Mouse (Mus musculus) intestine, embryonic 14.5 days (tissue): ENCODE measurements around the gene Dnajc7. TPM values are rescaled to one million over a fixed set of nuclear protein-coding genes. Genes with fewer than 3 reads are reported as not detected.
A peak's percentile ranks its signal among the peaks of the same experiment; 100 is the strongest.

Source experiments
- ATAC-seq: fragments of 200-750 bp; cut with Nextera tagmentation; replicated peaks from 2 replicates; pipeline ENCODE4 v1.8.0; 2017; ENCODE audit warnings: low read depth, moderate number of reproducible peaks, moderate TSS enrichment, moderate library complexity; ENCODE audit not compliant: low FRiP score, low TSS enrichment
- DNase-seq: peaks from one replicate; pipeline ENCODE4 v3.0.0-alpha.2; 2018; ENCODE audit warnings: low spot score
- H3K27ac ChIP-seq: fragments of 300-500 bp; sonication (generic); 2 replicates; pipeline ENCODE4 v1.5.1; 2014; ENCODE audit warnings: low read depth, mild to moderate bottlenecking, control low read depth
- H3K27me3 ChIP-seq: fragments of 300-500 bp; sonication (generic); replicated peaks from 2 replicates; pipeline ENCODE4 v1.6.1; 2014; ENCODE audit warnings: low read length, control low read depth; ENCODE audit not compliant: control insufficient read depth, insufficient read depth
- H3K36me3 ChIP-seq: fragments of 300-500 bp; sonication (generic); 2 replicates; pipeline ENCODE4 v1.6.1; 2014; ENCODE audit warnings: low read length, control low read depth; ENCODE audit not compliant: control insufficient read depth, insufficient read depth
- H3K4me1 ChIP-seq: fragments of 300-500 bp; sonication (generic); replicated peaks from 2 replicates; pipeline ENCODE4 v1.6.1; 2014; ENCODE audit warnings: low read length, control low read depth, mixed read lengths; ENCODE audit not compliant: control insufficient read depth, insufficient read depth
- H3K4me2 ChIP-seq: fragments of 300-500 bp; sonication (generic); 2 replicates; pipeline ENCODE4 v1.6.1; 2014; ENCODE audit warnings: low read length
- H3K4me3 ChIP-seq: fragments of 300-500 bp; sonication (generic); 2 replicates; pipeline ENCODE4 v1.5.1; 2014; ENCODE audit warnings: low read depth, low read length, control low read depth, mixed read lengths
- H3K9ac ChIP-seq: fragments of 300-500 bp; sonication (generic); 2 replicates; pipeline ENCODE4 v1.6.1; 2014; ENCODE audit warnings: mild to moderate bottlenecking, low read length
- H3K9me3 ChIP-seq: fragments of 300-500 bp; sonication (generic); 2 replicates; pipeline ENCODE4 v1.6.1; 2016; ENCODE audit warnings: low read length, control low read depth; ENCODE audit not compliant: control insufficient read depth
- WGBS: fragments of 180-500 bp; shearing (Covaris S2); extraction: QIAGEN DNeasy Blood & Tissue Kit; methylation state at CpG from one replicate; pipeline ENCODE4 v1.1.7; 2014; 5-methylcytosine and 5-hydroxymethylcytosine counted together
- polyA plus RNA-seq: library from polyadenylated mRNA; unstranded; fragments of >200 nt; fragmentation: Nextera tagmentation; extraction: Ambion mirVana; gene quantifications from 2 replicates; pipeline ENCODE4 v1.2.1, GENCODE M21; 2014

The Dnajc7 gene
- polyA plus RNA-seq, 1 experiment from 2014 or later = 61.7 TPM

DNA sequence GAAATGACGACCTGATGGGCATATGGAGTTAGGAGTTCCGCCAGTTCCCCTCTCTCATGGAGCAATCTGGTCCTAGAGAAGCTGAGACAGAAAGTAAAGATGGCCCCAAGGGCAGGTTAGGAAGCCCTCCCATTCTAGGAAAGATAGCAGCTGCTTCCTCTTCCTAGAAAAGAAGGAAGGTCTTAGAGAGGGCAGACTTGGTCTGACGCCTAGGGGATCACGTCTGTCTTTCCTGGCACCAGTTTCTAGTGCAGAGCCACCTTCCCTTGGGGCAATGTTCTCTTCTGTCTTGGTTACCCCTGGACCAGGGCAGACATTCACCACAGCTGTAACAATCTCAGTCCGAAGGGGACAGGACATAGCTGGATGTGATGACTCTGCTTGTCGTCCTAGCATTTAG lies 71.8 kb downstream of the Dnajc7 start:
- no peaks in the 10 kb centered on the region for H3K9me3 ChIP-seq
- H3K4me1 ChIP-seq = 0 out of 2 replicates have a peak, but pooled peaks cover 5% of the 10 kb centered on the region
- no peak overlapping the region for H3K4me2 ChIP-seq
- H3K36me3 ChIP-seq = no peaks in the 10 kb centered on the region
- no peak overlapping the region for H3K4me3 ChIP-seq
- H3K27me3 ChIP-seq = no peaks in the 10 kb centered on the region
- ATAC-seq (no peak), DNase-seq (no peak)
- 80% methylated on average over 6 of the region's 6 CpGs for WGBS
- H3K9ac ChIP-seq = no peak overlapping the region
- H3K27ac ChIP-seq = no peak overlapping the region

DNA sequence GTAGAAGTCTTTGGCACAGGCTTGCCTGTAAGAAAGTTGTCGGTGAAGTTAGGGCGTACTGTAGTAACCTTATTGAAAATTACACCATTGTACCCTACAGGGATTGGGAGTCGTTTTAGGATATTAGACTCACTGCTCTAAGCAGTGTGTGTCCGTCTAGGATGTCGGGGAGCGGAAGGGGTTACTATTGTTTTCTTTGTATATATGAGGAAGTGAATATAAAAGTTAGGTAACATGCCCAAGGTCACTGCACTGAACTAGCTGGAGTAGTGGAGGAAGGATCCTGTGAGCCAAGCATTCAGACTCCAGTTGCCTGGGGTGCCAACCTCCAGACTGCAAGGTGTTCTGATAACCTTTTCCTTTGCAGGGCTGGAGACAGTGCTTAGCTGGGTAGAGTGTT lies 73.0 kb downstream of the Dnajc7 start:
- DNase-seq (no peak), ATAC-seq (no peak)
- no peak overlapping the region for H3K9ac ChIP-seq
- H3K4me2 ChIP-seq = no peak overlapping the region
- H3K9me3 ChIP-seq = no peaks in the 10 kb centered on the region
- H3K4me3 ChIP-seq = no peak overlapping the region
- H3K4me1 ChIP-seq = 0 out of 2 replicates have a peak, but pooled peaks cover 5% of the 10 kb centered on the region
- H3K36me3 ChIP-seq = no peaks in the 10 kb centered on the region
- WGBS = 87% methylated on average over 6 of the region's 6 CpGs
- H3K27ac ChIP-seq = no peak overlapping the region
- no peaks in the 10 kb centered on the region for H3K27me3 ChIP-seq

DNA sequence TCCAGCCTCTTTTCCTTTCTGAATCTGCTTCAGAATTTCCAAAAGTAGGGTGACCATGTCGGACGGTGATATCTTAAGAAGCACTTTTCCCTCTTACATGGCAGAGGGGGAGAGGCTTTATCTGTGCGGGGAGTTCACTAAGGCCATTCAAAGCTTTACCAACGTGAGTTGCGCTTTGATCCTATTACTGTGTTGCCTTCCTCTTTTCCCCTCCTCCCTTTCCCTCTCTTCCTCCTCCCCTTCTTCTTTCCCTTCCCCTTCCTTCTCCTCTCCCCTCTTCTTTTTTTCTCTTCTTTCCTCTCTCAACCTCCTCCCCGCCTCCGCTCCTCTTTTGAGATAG lies 74.3 kb downstream of the Dnajc7 start:
- DNase-seq (no peak), ATAC-seq (peak; percentile 14; the same call in 1 of the 2 replicates)
- peak overlapping the region; percentile 64 for H3K4me2 ChIP-seq
- no peaks in the 10 kb centered on the region for H3K27me3 ChIP-seq
- H3K27ac ChIP-seq = 0 out of 2 replicates have a peak overlapping the region, but pooled peaks have one; percentile 38
- no peaks in the 10 kb centered on the region for H3K36me3 ChIP-seq
- 25% methylated on average over 7 of the region's 7 CpGs for WGBS
- H3K9me3 ChIP-seq = no peaks in the 10 kb centered on the region
- H3K4me1 ChIP-seq = 0 out of 2 replicates have a peak, but pooled peaks cover 5% of the 10 kb centered on the region
- H3K4me3 ChIP-seq = peak overlapping the region; percentile 42
- H3K9ac ChIP-seq = peak overlapping the region; percentile 63

DNA sequence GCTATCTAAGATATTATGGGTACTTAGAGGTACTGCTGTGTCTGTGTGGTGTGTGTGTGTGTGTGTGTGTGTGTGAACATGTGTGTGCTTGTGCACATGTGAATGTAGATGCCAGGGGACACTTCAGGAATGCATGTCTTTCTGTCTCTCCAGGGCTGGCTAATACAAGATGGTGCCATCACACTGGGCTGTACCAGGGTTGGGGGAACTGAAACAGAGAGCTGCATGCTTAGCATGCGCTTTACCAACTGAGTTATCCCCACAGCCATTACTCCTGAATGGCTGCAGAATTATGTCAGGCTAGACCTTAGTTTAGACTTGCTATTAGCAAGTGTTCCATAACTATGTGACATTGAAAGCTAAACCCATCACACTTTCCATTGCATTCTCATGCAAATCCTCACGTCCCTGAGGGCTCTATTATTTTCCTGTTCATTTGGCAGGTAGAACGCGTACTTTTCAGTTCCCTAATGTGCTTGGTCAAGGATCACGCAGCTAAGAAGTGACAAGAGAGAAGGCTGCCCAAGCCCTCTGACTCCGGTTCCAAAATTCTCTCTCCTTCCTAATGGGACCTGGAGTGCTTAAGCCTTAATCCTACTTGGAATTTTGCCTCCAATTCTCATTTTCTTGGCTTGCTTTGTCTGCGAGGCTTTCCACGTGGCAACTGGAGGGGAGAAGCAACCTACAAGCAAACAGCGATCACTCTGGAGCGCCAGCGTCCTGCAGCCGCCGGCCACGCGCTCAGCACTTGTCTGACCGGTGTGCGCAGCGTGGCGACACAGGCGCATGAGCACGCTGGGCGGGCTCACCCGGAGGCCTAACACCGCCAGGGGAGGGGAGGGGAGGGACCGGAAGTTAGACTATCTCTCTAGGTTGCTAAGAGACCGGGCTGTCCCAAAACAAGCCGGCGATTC lies 74.9 kb downstream of the Dnajc7 start, which contains the start of gene Ttc25:
Gene Ttc25 (plus strand): TSS at position 776 of the 914 bp plus-strand sequence.
- ATAC-seq (peak; percentile 98), DNase-seq (peak; percentile 90)
- Histone ChIP-seq H3K36me3 (no peaks in the 10 kb centered on the region), H3K4me2 (peak within 1 kb of the TSS; percentile 64), H3K9me3 (no peaks in the 10 kb centered on the region), H3K27me3 (no peaks in the 10 kb centered on the region), H3K4me1 (0 out of 2 replicates have a peak, but pooled peaks cover 5% of the 10 kb centered on the region), H3K9ac (peak within 1 kb of the TSS; percentile 63), H3K4me3 (peak within 1 kb of the TSS; percentile 42), H3K27ac (peak within 1 kb of the TSS; percentile 55)
- 5% methylated on average over 28 of the region's 28 CpGs for WGBS

DNA sequence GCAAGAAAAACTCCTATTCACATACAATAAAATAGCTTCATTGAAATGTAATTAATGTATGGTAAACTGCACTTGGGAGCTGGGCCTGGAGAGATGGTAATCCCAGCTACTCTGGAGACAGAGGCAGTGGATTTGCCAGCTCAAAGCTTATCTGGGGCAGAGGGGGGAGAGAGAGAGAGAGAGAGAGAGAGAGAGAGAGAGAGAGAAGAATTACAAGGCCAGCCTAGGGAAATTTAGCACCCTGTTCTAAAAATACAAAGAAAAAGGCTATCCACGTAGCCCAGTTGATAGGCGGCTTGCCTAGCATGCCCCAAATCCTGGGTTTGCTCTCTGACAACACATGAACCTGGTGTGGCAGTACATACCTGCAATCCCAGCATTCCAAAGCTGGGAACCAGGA lies 78.4 kb downstream of the Dnajc7 start:
- no peak for ATAC-seq

DNA sequence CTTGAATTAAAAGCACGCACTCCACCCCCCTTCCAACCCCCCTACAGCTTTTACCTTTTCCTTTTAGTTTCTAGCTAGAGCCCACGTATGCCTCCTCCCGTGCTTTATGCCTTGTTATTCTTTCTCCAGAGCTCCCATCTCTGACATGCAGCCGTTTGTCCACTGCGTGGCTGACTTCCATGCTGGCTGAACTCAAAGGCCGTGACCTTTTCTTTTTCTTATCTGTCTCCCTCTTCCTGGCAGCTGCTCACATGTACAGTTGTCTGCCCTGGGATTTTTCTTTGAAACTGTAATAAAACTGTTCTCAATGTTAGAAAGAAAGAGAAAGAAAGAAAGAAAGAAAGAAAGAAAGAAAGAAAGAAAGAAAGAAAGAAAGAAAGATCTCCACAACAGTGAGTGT lies 79.0 kb downstream of the Dnajc7 start:
- WGBS = 32% methylated on average over 6 of the region's 6 CpGs
- DNase-seq = no peak
- H3K36me3 ChIP-seq = no peaks in the 10 kb centered on the region

More for the DNA sequence above, 78.4 kb downstream of the Dnajc7 start:
- Histone ChIP-seq H3K9ac (no peak overlapping the region), H3K4me3 (no peak overlapping the region), H3K9me3 (no peaks in the 10 kb centered on the region), H3K4me1 (0 out of 2 replicates have a peak, but pooled peaks cover 5% of the 10 kb centered on the region), H3K36me3 (no peaks in the 10 kb centered on the region), H3K27me3 (no peaks in the 10 kb centered on the region), H3K4me2 (no peak overlapping the region), H3K27ac (no peak overlapping the region)
- 85% methylated on average over 2 of the region's 2 CpGs for WGBS
- DNase-seq = no peak

DNA sequence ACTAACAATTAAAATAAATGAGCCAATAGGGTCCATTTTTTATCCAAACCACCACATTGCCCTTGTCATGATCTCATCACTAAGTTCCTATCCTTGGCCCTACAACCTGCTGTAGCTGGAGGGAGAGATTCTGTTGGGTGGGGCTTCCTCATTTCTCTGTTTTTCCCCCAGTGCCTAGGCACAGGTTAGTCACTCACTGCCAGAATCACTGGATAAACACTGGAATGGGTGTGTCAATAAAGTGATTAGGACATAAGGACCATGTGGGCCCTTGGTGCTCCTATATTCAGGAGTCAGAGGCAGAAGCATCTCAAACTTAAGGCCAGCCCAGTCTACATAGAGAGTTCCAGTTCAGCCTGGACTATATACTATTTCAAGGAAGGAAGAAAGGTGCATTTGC lies 83.5 kb downstream of the Dnajc7 start:
- H3K4me3 ChIP-seq = no peak overlapping the region
- H3K4me1 ChIP-seq = no peaks in the 10 kb centered on the region
- ATAC-seq = no peak
- no peaks in the 10 kb centered on the region for H3K36me3 ChIP-seq
- no peak overlapping the region for H3K27ac ChIP-seq
- H3K9me3 ChIP-seq = no peaks in the 10 kb centered on the region
- H3K4me2 ChIP-seq = no peak overlapping the region
- DNase-seq = no peak
- H3K27me3 ChIP-seq = no peaks in the 10 kb centered on the region
- no peak overlapping the region for H3K9ac ChIP-seq

More for the DNA sequence above, 79.0 kb downstream of the Dnajc7 start:
- Histone ChIP-seq H3K9ac (no peak overlapping the region), H3K27me3 (no peaks in the 10 kb centered on the region), H3K27ac (no peak overlapping the region), H3K9me3 (no peaks in the 10 kb centered on the region), H3K4me1 (0 out of 2 replicates have a peak, but pooled peaks cover 3% of the 10 kb centered on the region), H3K4me3 (no peak overlapping the region), H3K4me2 (no peak overlapping the region)
- ATAC-seq = no peak

DNA sequence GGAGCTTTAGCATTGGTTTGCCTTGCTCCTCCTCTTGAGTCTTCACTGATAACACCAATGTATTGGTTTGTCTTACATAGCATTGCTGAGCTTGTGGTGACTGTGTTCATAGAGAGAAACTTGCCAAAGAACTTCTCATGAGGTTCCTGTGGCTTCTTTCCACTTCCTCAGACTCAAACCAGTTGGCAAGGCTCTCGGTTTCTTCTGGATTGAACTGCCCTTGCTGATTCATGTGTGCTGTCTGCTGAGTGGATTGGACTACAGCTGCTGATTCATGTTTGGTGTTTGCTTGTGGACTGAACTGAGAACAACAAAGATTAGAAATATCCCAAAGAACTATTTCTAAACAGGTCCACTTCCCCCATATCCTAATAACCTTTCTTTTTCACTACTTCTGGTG lies 84.0 kb downstream of the Dnajc7 start:
- ATAC-seq (no peak), DNase-seq (no peak)
- Histone ChIP-seq H3K27me3 (no peaks in the 10 kb centered on the region), H3K9ac (no peak overlapping the region), H3K27ac (no peak overlapping the region), H3K9me3 (no peaks in the 10 kb centered on the region), H3K4me1 (no peaks in the 10 kb centered on the region), H3K4me2 (no peak overlapping the region), H3K4me3 (no peak overlapping the region), H3K36me3 (no peaks in the 10 kb centered on the region)
- 89% methylated on average over 1 of the region's 1 CpGs for WGBS
